Comparison of ENCODE assay signal across 9 mouse cellular contexts in genomic region chr6:127404070-127404810, GRCm38 (mm10). TPM values are rescaled to one million over a fixed set of nuclear protein-coding genes. Genes with fewer than 3 reads are reported as not detected.
A peak's percentile ranks its signal among the peaks of the same experiment; 100 is the strongest.
DNase-seq lines count a peak whose midpoint lies in the region; ATAC-seq lines count a peak whose summit lies in the region.
"Had no signal": no experiment of that assay in that cellular context is flagged by ENCODE, and none has a peak within 500 bp of the region (broad histone marks: within the 10 kb centered on the region; RNA-seq: fewer than 3 reads in every experiment).

No protein-coding gene starts in this region.

- no peaks in the 10 kb centered on the region for H3K9me3 ChIP-seq in forebrain, embryonic 12.5 days
- H3K9me3 ChIP-seq in limb, embryonic 12.5 days, result no peaks in the 10 kb centered on the region
- H3K9me3 ChIP-seq: embryonic facial prominence, embryonic 12.5 days had no signal

- peak; percentile 16 to 46 for DNase-seq in heart, postnatal 10 days
- DNase-seq in heart, adult 18-20 months, result no peak
- peak; percentile 16 for DNase-seq in 3134 (ENCODE audit: extremely low read depth, insufficient read length, low spot score)
- peak; percentile 69 for DNase-seq in right cerebral cortex, postnatal 14 days
- no peak for DNase-seq in heart, adult 8-10 months (ENCODE audit: low spot score)
- no peak for DNase-seq in spleen, adult 18-20 months

- no peaks in the 10 kb centered on the region for H3K27me3 ChIP-seq in forebrain, embryonic 12.5 days
- peaks cover 9% of the 10 kb centered on the region; the same call in 1 of the 2 replicates for H3K27me3 ChIP-seq in limb, embryonic 12.5 days
- H3K27me3 ChIP-seq: embryonic facial prominence, embryonic 12.5 days had no signal

- H3K4me2 ChIP-seq in forebrain, embryonic 12.5 days, result peak overlapping the region; percentile 9; the same call in 1 of the 2 replicates
- no peak overlapping the region for H3K4me2 ChIP-seq in limb, embryonic 12.5 days
- H3K4me2 ChIP-seq: embryonic facial prominence, embryonic 12.5 days had no signal

- intact Hi-C loops in heart, postnatal 10 days (cut with DNase I), result no loop called here

- ATAC-seq in forebrain, embryonic 12.5 days (ENCODE audit: low FRiP score), result peak; percentile 88
- peak; percentile 63; the same call in 1 of the 2 replicates for ATAC-seq in limb, embryonic 12.5 days (ENCODE audit: insufficient number of reproducible peaks, insufficient read depth, low FRiP score, low TSS enrichment, low read depth)

- peaks cover 42% of the 10 kb centered on the region for H3K4me1 ChIP-seq in forebrain, embryonic 12.5 days
- peaks cover 9% of the 10 kb centered on the region; the same call in 1 of the 2 replicates for H3K4me1 ChIP-seq in limb, embryonic 12.5 days (replicated peaks)

- H3K4me3 ChIP-seq in forebrain, embryonic 12.5 days (replicated peaks), result no peak overlapping the region
- H3K4me3 ChIP-seq in limb, embryonic 12.5 days (replicated peaks), result no peak overlapping the region
- H3K4me3 ChIP-seq: embryonic facial prominence, embryonic 12.5 days had no signal

- 29% methylated on average over 13 of the region's 13 CpGs for WGBS in forebrain, embryonic 12.5 days
- WGBS in limb, embryonic 12.5 days, result 43% methylated on average over 13 of the region's 13 CpGs

- H3K27ac ChIP-seq in forebrain, embryonic 12.5 days, result peak overlapping the region; percentile 91
- H3K27ac ChIP-seq in limb, embryonic 12.5 days, result 0 out of 2 replicates have a peak overlapping the region, but pooled peaks have one; percentile 1
- H3K27ac ChIP-seq: embryonic facial prominence, embryonic 12.5 days had no signal

- no peak overlapping the region for H3K9ac ChIP-seq in forebrain, embryonic 12.5 days
- H3K9ac ChIP-seq in limb, embryonic 12.5 days (replicated peaks), result no peak overlapping the region
- H3K9ac ChIP-seq: embryonic facial prominence, embryonic 12.5 days had no signal

- no peaks in the 10 kb centered on the region for H3K36me3 ChIP-seq in forebrain, embryonic 12.5 days (replicated peaks)
- no peaks in the 10 kb centered on the region for H3K36me3 ChIP-seq in limb, embryonic 12.5 days
- H3K36me3 ChIP-seq: embryonic facial prominence, embryonic 12.5 days had no signal

RNA-seq across cellular contexts. Expression of gene Parp11, which starts 42.4 kb away (rescaled TPM):
- total RNA-seq in heart, postnatal 10 days (2021), result 1 to 10 TPM; 8.5 to 10.0 TPM
- total RNA-seq in heart, adult 18-20 months (2021), result 1 to 10 TPM; 8.7 to 9.7 TPM
- polyA plus RNA-seq in forebrain, embryonic 12.5 days (2016; fragmentation: Nextera tagmentation; extraction: Ambion mirVana), result 69.2 and 75.3 TPM in 2 replicates
- 33.9 and 35.9 TPM in 2 replicates for polyA plus RNA-seq in limb, embryonic 12.5 days (2016; fragmentation: Nextera tagmentation; extraction: Ambion mirVana)
- 1 to 10 TPM; 7.6 to 8.3 (median 8.1) TPM for total RNA-seq in heart, adult 8-10 months (2022)

Comparison
In these comparisons a context has a peak if more than half of its experiments do, and no peak if none do; other contexts are left out.
1. DNase-seq: peak in heart, postnatal 10 days (2 of 2), 3134 (single experiment) and right cerebral cortex, postnatal 14 days (single experiment); none in heart, adult 18-20 months (0 of 2), heart, adult 8-10 months (single experiment) and spleen, adult 18-20 months (0 of 2).